Mouse (Mus musculus) lung, postnatal 4 days (tissue): Measurements from ENCODE around the gene Ubr2.
A peak's percentile ranks its signal among the peaks of the same experiment; 100 is the strongest.

Source experiments
- DNase-seq, 2 experiments: peaks; one replicate each; pipeline ENCODE4 v3.0.0; 2021

Gene Ubr2

DNA sequence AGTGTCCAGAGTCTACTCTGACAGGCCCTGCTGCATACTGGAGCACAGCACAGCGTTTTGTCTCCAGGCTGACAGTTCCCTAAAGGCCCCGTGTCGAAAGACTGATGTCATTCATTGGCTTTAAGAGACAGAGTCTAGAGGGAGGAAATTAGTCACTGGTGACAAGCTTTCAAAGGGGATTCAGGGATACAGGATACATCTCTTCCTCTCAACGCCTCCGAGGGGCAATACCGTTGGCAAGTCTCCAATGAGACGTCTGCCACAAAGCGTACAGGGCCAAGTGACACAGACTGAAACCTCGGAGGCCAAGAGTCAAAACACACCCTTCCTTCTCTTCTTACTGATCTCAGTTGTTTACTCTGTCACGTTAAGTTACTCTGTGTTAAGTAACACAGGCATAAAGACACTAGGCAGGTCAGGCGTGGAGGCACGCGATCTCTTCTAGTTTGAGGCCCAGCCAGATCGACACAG, 130.5 kb downstream of the Ubr2 start:
- peak; percentile 77 to 88 for DNase-seq
